Mouse (Mus musculus) left cerebral cortex, adult 11 months (tissue): Measurements from ENCODE around the gene Clmn.
A peak's percentile ranks its signal among the peaks of the same experiment; 100 is the strongest.

Experiments used
- DNase-seq: peaks from one replicate; pipeline ENCODE4 v3.0.0; 2022; ENCODE audit warnings: low spot score

Clmn gene

DNA sequence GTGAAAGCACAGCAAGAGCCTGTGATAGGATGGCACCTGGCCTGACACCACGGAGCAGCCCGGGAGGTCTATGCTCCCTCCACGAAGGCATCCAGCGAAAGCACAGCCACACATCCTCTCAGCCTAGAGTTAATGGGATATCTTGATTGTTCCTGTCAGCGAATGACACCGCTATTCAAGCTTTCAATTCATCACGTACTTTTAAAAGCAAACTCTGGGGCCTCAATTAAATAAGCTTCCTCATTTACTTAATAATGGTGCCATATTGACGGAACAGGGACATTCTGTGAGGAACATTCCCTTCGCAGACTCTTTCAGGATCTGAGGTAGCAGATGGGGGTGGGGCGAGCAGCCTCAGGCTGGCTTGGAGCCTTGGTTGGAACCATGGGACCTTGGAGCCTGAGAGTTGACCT is 14.7 kb upstream of the Clmn start:
- no peak for DNase-seq

DNA sequence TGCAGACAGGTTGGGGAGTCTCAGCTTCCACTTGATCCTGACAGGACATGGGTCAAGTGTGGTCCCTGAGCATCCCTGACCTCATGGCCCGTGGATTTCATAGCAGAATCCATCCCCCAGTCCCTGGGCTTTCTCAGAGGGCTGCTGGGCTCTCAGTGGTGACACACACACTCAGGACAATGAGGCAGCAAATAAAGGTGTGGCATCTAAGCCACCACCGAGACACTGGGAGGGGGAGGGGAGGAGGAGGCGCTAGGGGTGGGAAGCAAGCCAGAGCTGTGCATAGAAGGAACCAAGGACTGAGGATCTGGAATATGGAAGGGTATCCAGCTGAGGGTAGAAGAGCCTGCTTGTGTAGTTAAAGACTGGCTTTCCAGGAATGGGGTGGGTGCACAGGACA is 11.2 kb upstream of the Clmn start:
- no peak for DNase-seq

DNA sequence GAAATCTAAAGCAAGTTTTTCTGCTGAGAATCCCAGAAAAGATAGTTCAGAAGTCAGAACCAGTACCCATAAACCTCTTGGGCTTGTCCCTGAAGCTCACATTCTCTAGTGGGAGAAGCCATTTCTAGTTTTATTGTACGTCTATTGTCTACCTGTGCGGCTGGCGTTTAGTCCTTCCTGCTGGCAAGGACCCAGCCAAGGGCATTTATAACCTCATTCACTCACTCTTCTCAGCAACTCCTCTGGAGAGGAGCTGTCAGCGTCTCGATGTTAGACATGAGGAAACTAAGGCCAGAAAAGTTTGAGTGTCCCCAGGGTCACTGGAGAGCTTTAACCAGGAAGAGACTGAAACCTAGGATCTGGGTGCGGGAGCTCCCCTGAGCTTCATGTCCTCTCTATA is 7.1 kb upstream of the Clmn start:
- no peak for DNase-seq

DNA sequence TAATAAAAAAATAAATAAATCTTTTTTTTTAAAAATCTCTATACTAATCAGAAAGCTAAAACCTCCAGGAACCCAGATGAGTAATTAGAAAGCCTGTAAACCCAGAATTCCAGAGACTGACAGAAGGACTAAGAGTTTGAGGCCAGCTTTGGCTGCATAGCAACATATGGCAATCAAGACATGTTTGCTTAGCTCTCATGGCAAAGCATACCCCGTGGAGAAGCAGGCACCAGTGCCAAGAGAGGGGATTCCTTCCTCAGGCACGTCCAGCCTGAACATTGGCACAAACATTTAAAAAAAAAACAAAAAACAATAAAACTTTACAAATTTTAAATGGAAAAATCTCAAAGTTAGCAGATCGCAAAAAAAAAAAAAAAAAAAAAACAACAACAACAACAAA is 4.9 kb upstream of the Clmn start:
- no peak for DNase-seq

DNA sequence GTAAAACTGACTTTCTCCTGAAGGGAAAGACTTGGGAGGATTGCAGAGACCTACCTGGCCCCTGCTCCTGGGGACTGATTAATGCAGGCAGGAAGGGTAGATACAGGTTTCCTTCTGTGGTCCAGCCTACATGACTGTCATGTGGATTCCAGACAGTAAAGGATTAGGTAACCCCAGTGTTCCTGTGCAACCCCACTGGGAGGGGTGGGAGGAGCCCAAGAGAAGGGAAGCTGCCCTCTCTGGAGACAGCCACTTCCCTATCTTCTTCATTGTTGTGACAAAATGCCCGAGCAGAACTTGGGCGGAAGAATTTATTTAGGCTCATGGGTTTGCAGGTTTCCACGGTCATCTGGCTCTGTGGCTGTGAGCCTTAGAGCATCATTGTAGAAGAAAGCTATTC is 3.6 kb upstream of the Clmn start:
- no peak for DNase-seq

DNA sequence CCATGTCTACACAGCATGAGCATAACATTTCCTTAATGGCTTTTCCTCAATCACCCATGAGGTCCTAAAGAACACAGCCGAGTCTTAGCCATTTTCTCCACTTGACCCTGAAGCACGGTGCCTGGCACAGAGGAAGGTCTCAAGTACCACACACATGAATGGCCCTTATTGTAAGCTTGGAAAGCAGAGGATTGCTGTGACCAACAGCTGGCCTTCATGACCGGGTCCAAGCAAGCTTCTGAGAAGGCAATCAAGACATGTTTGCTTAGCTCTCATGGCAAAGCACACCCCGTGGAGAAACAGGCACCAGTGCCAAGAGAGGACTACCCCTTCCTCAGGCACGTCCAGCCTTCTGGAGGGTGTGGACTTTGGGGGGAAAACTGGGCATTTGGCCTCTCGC is 3.0 kb upstream of the Clmn start:
- DNase-seq = no peak

DNA sequence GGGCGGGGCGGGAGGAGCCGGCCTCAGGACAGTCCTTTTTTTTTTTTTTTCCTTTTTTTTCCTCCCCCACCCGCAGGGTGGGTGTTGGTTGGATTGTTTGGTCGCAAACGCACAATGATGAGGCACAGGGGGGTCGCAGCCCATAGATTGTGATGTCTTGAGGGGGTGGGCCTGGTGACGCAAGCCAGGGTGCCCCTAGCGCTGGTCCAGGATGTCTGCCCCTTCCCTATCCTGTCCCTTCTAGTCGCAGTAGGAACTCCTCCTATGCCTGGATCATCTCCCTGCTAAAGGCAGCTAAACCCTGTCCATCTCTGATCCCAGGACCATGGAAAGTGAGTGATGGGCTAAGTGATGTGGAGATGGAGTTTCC is 275 bp upstream of the Clmn start:
- no peak for DNase-seq

DNA sequence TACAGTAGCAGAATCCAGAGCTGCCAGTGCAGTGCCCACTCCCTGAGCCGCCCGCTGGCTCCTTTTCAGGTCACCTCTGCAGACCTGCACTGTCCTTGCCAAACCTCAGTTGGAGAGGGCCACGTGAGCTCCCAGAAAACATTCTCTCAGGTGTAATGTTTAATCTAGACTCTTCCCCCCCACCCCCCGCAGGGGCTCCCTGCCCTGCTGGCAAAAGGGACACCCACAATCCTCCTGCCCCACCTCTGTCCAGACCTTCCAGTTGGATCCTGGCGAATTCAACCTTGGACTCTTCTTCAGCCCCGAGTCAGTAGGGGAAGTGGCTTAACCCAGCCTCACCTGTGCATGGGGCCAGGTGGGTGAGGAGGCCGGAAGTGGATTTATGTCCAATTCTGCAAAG is 1.2 kb downstream of the Clmn start:
- DNase-seq = no peak

DNA sequence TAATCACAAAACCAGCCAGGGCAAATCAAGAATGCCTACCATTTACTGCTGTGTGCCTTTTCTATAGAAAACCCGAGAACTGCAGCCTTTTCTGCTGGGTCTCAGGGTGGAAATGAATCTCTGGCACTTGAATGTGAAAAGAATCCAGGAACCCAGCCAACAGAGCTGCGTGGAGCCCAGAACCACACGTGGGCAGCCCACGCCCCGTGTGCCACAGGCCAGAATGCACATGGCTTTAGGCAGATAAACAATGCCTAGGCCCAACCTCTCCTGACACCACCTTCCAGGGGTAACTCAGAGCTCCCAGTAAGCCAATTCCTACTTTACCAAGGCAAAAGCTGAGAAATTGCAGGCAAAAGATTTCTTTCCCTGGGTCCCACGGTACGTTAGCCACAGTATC is 5.7 kb downstream of the Clmn start:
- DNase-seq = peak; percentile 59

DNA sequence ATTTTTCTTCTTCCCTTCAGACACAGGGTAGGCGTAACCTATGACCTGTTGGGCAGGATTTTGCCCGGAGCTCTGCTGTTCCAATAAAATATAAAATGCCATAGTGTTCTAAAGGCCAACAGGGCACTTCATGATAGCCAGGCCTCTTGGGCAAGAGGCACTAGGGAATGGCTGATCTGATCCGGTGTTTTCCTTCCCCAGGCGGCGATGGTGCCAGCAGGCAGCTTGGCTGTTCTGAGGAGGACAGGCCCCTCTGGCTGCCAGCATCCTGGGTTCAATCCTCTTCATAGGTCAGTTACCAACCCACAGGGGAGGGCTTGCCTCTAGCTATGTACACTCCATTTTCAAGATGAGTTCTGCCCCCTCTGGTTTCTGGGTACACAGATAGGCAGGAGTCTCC is 6.1 kb downstream of the Clmn start:
- DNase-seq = no peak

DNA sequence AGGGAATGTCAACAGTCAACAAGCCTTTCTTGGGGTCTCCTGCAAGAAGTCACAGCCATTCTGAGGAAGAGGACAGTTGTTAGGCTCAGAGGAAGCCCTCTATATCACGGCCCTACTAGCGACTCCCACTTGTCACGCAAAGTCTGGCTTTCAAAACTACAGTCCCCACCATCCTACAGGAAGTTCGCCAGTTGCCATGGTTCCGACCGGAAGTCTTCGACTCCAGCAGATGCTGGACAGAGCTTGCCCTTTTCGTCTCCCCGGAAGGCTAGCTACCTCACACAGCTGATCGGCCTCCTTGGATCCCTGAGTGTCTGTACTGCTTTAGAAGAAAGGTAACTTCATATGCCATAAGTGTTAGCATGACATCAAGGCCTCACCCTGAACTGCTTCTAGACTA is 7.3 kb downstream of the Clmn start:
- no peak for DNase-seq

DNA sequence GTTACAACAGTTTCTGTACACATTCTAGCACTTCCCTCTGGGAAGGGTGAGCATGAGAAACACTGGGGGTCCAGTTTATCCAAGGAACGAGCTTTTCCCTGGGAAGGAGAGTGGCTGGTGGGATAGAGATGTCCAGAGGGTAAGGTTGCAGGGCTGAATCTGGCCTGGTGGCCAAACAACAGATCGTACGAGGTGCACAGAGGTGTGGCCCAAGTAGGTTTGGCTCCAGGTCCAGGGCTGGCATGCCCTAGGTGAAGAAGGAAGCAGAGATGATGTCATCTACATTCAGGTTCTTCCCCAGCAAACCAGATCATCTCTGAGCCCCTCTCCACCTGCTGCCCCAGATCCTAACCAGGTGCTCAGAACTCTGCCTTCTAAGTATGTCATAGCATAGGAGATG is 8.3 kb downstream of the Clmn start:
- no peak for DNase-seq

DNA sequence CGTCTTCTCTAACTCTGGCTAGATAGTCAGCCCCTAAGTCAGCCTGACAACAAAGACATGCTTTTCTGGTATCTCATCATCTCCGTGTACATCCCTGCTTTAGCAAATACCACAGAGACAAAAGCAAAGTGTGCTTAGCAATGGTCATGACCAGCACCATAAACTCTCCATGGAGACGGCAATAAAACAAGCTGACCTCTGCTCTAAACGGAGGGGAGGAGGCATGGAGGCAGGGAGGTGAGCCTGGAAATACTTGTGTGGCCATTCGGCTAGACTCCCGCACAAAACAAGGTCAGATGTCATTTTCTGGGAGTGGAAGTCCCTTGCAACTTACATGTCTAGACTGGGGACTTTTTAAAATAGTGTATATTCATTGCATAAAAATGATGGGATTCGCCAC is 9.3 kb downstream of the Clmn start:
- no peak for DNase-seq

DNA sequence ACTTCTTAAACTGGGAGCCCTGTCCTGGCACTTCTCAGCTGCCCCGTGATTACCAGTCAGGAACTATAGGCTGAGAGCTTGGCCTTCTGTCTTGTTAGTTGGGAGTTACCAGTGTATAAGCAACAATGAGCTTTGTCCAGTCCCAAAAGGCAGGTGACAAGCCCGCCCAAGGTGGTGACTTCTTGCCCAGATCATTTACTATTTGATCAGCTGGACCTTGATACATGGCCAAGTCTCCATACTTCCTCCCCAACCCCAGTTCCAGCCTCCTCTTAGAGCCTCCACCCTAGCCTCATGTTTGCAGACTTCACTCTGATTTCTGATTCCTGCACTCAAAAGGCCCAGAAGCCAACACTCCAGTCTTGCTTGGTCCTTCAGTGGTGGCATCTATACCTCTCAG is 10.1 kb downstream of the Clmn start:
- DNase-seq = no peak

DNA sequence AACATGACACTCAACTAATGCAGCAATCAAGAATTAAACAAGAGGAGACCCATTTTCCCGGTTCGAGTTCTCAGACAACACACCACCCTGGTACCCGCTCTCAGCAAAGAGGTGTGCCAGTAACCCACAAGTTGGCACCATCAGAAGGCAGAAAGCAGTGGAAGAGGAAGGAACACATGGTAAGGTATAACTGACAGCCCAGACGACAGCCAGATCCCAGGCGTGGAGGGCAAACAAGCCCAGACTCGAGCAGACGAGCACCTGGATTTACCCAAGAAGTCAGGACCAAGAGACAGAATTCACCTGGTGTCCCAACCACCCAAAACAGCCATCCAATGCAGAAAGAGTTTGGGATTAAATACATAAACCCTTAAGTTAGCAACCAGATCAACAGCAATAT is 11.5 kb downstream of the Clmn start:
- DNase-seq = no peak

DNA sequence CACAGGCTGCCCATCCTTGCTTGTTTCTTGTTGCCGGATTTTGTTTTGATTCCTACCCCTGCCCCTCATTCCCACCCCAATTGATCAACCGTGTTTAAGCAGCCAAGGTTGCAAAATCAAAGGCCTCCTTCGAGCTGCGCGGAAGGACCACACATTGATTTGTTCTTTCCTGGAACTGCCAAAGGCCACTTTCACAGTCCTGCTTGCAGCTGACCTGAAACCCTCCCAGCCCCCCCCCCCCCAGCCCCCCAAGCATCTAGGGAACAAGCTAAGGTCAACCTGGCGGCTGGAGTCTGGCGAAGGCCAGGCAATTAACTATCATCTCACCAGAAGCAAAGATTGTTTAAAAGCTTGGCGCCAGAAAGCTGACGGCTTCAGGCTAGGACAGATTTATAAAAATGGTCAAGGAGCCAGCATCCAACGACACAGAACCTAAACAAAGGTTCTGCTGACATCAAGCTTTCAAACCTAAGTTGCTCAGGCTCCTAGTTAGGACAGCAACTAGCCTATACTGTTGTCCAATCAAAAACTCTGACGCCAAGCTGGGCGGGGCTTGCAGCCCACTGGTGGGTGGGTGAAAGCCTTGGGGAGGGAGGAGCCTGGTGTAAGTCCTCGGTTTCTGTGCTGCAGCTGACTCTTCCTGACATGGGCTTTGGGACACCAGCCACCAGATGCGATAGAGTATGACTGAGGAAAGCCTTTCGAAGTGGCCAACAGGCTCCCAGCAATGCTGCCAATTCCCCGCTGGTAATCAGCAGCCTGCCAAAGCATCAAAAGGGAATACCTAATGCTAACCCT is 13.0 kb downstream of the Clmn start:
- no peak for DNase-seq

DNA sequence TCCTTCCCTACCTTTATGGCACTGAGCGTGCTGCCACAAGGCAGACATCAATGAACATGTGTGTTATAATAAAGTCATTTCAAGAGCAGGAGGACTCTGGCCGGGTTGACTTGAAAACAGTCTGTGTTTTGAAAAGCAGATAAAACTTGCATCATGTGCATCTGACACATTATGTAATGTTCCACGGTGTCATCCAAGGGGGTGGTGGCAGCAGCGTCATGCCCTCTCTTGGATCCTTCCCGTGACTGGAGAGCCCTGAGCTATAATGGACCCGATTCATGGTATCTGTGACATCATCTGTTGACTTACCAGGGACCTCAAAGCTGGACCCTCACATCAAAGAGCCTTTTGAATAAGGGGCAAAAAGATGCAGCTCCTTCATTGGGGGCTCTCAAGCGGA is 14.8 kb downstream of the Clmn start:
- DNase-seq = peak; percentile 53

DNA sequence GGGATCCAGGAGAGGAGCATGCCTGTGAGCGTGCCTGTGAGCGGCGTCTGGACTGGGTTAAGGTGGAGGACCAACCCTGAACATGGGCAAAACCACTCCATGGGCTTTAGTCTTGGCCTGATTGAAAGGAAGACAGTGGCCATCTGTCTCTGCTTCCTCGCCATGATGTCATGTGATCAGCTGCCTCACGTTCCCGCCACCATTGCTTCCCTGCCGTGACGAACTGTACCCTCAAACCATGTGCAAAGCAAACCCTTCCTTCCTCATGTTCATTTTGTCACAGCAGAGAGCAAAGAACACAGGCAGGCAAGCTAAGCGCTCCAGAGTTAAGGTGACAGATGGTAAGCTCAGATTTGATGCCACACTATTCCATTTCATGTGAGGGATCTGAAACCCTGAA is 16.2 kb downstream of the Clmn start:
- DNase-seq = no peak

DNA sequence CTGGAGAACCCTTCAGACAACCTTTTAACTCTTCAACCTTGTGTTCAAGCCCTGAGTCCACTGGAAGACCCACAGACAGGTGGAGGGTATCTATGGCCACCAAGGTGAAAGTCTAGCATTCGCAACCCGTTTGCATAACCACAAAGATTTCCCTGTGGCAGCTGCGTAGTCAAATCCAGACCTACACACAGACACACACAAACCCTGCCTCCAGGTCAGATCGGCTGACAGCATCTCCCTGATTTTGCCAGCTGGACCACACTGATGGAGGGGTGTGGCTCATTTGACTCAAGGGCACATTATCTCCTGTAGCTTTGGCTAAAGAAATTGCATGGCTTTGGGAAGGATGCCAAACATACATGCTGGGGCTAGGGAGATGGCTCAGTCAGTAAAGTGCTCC is 17.6 kb downstream of the Clmn start:
- no peak for DNase-seq

DNA sequence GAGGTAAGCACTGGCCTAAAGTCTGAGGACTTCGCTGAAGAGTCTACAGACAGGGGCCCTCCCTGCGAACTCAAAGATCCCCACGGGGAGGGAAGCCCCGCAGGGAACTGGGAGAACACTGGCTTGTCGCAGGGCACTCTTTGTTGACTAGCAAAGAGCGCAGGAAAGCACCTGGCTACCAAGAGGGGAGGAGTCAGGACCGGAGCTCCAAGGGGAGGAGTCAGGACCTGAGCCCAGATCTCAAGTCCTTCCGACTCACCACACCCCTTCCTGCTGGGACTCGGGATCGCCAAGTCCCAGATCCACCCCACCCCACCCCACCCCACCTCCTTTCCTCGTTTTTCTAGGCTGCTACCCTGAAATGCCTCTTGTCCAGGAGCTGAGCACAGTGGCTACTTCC is 19.2 kb downstream of the Clmn start:
- no peak for DNase-seq

DNA sequence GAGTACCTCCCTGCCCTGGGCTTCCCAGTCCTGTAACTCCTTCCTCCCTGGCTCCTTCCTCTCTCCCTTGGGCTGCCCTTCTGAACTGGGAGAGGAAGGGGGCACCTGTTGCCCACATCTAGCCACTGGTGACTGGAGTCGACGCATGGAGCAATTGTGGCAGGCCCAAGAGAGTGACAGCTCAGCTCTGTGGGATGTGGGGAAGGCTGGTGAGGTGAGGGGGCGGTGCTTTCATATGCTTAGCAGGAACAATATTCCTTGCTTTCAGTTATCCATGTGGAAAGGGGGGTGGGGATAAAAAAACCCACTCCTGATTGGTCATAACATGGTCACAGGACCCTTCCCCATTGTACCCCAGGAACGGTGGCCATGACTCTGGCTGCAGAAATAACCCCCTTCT is 19.9 kb downstream of the Clmn start:
- no peak for DNase-seq

DNA sequence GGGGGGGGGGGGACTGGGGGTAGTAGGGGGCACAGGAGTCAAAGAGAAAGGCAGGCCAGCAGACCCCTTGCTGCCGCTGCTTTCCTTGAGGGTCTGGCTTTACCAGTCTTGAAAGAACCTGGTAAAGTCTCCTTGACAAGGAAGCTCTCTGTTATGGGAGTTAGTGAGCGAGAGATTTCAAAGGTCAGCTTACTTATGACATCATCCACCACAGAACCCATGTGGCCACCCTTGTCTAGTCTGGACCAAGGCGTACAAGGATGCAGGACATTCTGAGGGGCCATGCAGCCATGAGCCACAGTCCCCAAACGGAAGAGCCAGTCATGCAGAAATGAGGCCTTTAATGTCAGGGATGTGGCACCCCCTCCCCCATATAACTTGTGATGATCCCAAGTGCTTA is 20.6 kb downstream of the Clmn start:
- no peak for DNase-seq

DNA sequence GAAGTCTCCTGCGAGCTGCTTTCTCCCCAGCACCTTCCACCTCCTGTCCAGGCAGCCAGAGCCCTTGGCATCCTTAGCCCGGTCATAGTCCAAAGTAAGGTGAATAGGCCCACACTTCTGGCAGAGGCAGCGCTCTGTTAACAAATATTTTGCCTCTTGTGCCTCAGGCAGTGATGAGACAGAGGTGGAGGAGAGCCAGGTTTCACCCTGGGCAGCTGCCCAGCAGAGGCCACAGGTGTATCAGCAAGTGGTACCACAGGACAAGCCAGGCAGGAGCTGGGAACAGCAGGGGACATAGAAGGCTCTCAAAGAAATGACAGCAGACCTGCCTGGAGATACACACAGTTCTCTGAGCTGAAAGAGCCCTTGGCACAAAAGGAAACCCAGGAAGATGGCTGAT is 23.6 kb downstream of the Clmn start:
- DNase-seq = no peak

DNA sequence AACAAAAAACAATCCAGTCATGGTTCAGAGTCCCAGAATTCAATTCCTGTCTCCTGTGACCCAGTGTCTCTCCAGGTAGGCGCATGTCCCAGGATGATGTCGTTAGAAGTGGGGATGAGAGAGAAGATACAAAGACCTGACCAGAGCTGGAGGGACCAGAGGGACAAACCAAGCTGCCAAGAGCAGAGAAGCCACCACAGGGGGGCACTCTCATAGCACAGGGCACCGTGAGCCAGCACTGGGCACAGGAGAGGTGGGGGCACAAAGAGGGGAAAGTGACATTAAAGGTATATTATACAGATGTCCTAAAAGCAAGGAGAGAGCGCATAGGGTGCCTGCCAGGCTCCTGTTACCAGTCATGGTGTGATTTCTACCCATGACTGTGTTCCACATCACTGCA is 25.9 kb downstream of the Clmn start:
- DNase-seq = no peak

DNA sequence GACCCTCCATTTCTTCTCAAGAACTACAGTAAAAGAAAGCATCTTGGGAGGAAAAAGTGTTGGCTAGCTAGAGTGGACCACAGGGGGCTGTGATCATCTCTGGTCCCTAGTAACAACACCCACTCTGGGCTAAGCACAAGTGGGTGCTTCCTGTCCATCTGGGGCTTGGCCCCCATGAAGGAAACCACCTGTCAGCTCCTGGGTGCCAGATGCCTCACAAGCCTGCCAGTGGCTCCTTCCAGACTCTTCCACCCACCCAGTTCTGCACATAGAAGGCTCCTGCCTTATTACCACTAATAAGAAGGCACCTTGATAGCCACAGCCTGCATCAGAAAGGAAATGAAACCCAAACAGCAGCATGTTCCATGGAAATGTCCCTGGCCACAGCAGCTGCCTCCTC is 26.4 kb downstream of the Clmn start:
- no peak for DNase-seq
